Mouse (Mus musculus) heart, postnatal 0 days (tissue): ENCODE data around the gene Pde4a. TPM values are rescaled to one million over a fixed set of nuclear protein-coding genes. Genes with fewer than 3 reads are reported as not detected.
"Not testable (repeated sequence)": the region's sequence is repeated elsewhere in the genome, so short reads cannot be mapped to it uniquely, and the experiment has no call there.

Experiments used
- ATAC-seq: fragments of 200-750 bp; cut with Nextera tagmentation; 2 replicates; pipeline ENCODE4 v1.8.0; 2017; ENCODE audit warnings: low read depth, moderate number of reproducible peaks, moderate library complexity; ENCODE audit not compliant: insufficient read depth
- DNase-seq: peaks from one replicate; pipeline ENCODE4 v3.0.0-alpha.2; 2016; ENCODE audit warnings: low spot score
- H3K27ac ChIP-seq: fragments of 300-500 bp; sonication (generic); 2 replicates; pipeline ENCODE4 v1.5.1; 2014; ENCODE audit warnings: low read depth, mild to moderate bottlenecking
- H3K27me3 ChIP-seq: fragments of 300-500 bp; sonication (generic); 2 replicates; pipeline ENCODE4 v1.6.1; 2014; ENCODE audit warnings: low read length, mixed read lengths; ENCODE audit not compliant: control insufficient read depth, insufficient read depth
- H3K36me3 ChIP-seq: fragments of 300-500 bp; sonication (generic); replicated peaks from 2 replicates; pipeline ENCODE4 v1.6.1; 2014; ENCODE audit warnings: low read length, mixed read lengths; ENCODE audit not compliant: control insufficient read depth, insufficient read depth
- H3K4me1 ChIP-seq: fragments of 300-500 bp; sonication (generic); 2 replicates; pipeline ENCODE4 v1.6.1; 2014; ENCODE audit warnings: antibody characterized with exemption; ENCODE audit not compliant: control insufficient read depth, insufficient read depth
- H3K4me2 ChIP-seq: fragments of 300-500 bp; sonication (generic); 2 replicates; pipeline ENCODE4 v1.6.1; 2014; ENCODE audit warnings: low read depth, mild to moderate bottlenecking, low read length, moderate library complexity
- H3K4me3 ChIP-seq: fragments of 300-500 bp; sonication (generic); 2 replicates; pipeline ENCODE4 v1.5.1; 2014; ENCODE audit warnings: low read depth, low read length
- H3K9ac ChIP-seq: fragments of 300-500 bp; sonication (generic); replicated peaks from 2 replicates; pipeline ENCODE4 v1.6.1; 2014; ENCODE audit warnings: low read depth, low read length, mixed read lengths
- H3K9me3 ChIP-seq: fragments of 300-500 bp; sonication (generic); replicated peaks from 2 replicates; pipeline ENCODE4 v1.6.1; 2016; ENCODE audit warnings: low read length; ENCODE audit not compliant: control insufficient read depth
- CTCF ChIP-seq: IDR thresholded peaks from 2 replicates; pipeline ENCODE4 v1.5.1; 2016; ENCODE audit warnings: antibody characterized with exemption, control low read depth, low read depth
- EP300 ChIP-seq: IDR thresholded peaks from 2 replicates; pipeline ENCODE4 v1.6.1; 2016; ENCODE audit warnings: antibody characterized with exemption, low read depth
- WGBS: fragments of 180-500 bp; shearing (Covaris S2); extraction: QIAGEN DNeasy Blood & Tissue Kit; methylation state at CpG from one replicate; pipeline ENCODE4 v1.1.7; 2014; 5-methylcytosine and 5-hydroxymethylcytosine counted together
- polyA plus RNA-seq: library from polyadenylated mRNA; unstranded; fragments of >200 nt; fragmentation: Nextera tagmentation; extraction: Ambion mirVana; gene quantifications from 2 replicates; pipeline ENCODE4 v1.2.1, GENCODE M21; 2015
- total RNA-seq: library from RNA; depleted of rRNA; stranded (reverse); fragments of >200 nt; gene quantifications from 2 replicates; pipeline ENCODE4 v1.2.3, GENCODE M21; 2014; ENCODE audit warnings: low replicate concordance; rRNA removed

Pde4a gene
- total and polyA plus RNA-seq, 2 experiments from 2014 or later: 14.6 to 17.5 TPM

DNA sequence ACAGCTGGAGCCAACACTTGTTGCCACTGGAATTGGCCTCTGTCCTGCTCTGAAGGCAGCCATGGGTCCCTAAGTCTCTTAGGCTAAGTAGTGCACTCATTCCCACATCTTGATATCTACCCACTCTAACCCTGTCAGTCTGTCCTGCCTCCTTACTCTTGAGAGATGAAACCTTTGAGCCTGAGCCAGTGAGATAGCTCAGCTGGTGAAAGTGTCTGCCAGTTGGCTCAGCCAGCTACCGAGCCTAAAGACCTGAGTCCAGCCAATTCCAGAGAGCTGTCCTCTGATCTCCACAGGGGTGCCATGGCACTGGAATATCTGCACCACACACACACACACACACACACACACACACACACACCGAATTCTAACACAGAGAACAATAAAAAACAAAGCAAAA is 85.0 kb downstream of the Pde4a start:
- Histone ChIP-seq H3K9me3 (no peaks in the 10 kb centered on the region), H3K4me2 (no peak overlapping the region), H3K36me3 (no peaks in the 10 kb centered on the region), H3K4me1 (no peaks in the 10 kb centered on the region), H3K4me3 (no peak overlapping the region), H3K9ac (no peak overlapping the region), H3K27ac (no peak overlapping the region), H3K27me3 (peaks cover 58% of the 10 kb centered on the region)
- DNase-seq (no peak), ATAC-seq (no peak)
- no peak for TF ChIP-seq CTCF
- TF ChIP-seq EP300: no peak
- WGBS: 48% methylated on average over 2 of the region's 2 CpGs

- Histone ChIP-seq H3K9ac (no peak overlapping the region), H3K4me3 (no peak overlapping the region), H3K4me2 (no peak overlapping the region), H3K4me1 (no peaks in the 10 kb centered on the region), H3K27ac (no peak overlapping the region), H3K36me3 (no peaks in the 10 kb centered on the region), H3K9me3 (no peaks in the 10 kb centered on the region), H3K27me3 (peaks cover 51% of the 10 kb centered on the region)
- ATAC-seq (no peak), DNase-seq (no peak)
- 64% methylated on average over 13 of the region's 13 CpGs for WGBS
- TF ChIP-seq CTCF (no peak), EP300 (no peak)
Observed at GRCm38 (mm10) chr9:21251116-21251735, 85.7 kb downstream of the Pde4a start.

DNA sequence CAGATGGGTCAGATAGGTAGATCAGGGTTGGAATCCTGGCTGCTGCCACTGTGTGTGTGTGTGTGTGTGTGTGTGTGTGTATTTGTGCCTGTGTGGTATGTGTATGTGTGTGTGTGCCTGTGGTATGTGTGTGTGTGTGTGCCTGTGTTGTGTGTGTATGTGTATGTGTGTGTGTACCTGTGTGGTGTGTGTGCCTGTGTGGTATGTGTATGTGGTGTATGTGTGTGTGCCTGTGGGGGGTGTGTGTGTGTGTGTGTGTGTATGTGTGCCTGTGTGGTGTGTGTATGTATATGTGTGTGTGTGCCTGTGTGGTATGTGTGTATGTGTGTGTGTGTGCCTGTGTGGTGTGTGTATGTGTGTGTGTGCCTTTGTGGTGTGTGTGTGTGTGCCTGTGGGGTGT is 89.2 kb downstream of the Pde4a start:
- no peaks in the 10 kb centered on the region for H3K36me3 ChIP-seq
- peaks cover 21% of the 10 kb centered on the region for H3K27me3 ChIP-seq
- H3K4me3 ChIP-seq: no peak overlapping the region
- no peak for TF ChIP-seq EP300
- ATAC-seq (no peak), DNase-seq (no peak)
- H3K4me2 ChIP-seq: no peak overlapping the region
- H3K9me3 ChIP-seq: no peaks in the 10 kb centered on the region
- no peak overlapping the region for H3K9ac ChIP-seq
- no peaks in the 10 kb centered on the region for H3K4me1 ChIP-seq
- H3K27ac ChIP-seq: no peak overlapping the region

- ATAC-seq, H3K4me2 ChIP-seq, H3K27me3 ChIP-seq, H3K4me1 ChIP-seq, H3K9me3 ChIP-seq, DNase-seq, H3K27ac ChIP-seq, H3K36me3 ChIP-seq, H3K4me3 ChIP-seq, H3K9ac ChIP-seq: not testable (repeated sequence)
- WGBS: 68% methylated on average over 4 of the region's 4 CpGs
Observed at GRCm38 (mm10) chr9:21256349-21256748, 90.8 kb downstream of the Pde4a start.

DNA sequence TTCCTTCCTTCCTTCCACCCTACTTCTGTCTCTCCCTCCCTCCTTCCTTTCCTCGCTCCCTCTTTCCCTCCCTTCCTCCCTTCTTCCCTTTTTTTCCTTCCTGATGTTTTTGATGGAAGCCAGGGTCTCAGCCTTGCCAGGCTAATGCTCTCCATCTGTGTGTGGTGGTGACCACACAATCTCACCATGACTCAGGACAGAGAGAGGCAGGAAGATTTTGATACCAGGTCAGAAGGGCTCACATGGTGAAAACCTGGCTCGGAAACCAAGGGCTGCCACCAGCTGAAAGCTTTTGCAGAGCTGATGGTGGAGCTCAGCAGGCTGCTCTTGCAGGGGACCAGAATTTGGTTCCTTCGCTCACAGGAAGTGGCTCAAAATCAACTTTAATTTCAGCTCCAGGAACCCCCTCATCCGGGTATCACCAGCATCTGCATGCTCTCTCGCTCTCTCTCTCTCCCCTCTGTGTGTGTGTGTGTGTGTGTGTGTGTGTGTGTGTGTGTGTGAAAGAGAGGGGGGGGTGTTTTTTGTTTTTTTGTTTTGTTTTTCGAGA is 95.1 kb downstream of the Pde4a start:
- Histone ChIP-seq H3K9me3 (no peaks in the 10 kb centered on the region), H3K27me3 (no peaks in the 10 kb centered on the region), H3K4me2 (no peak overlapping the region), H3K9ac (no peak overlapping the region), H3K27ac (no peak overlapping the region), H3K4me1 (peaks cover 5% of the 10 kb centered on the region; the same call in 1 of the 2 replicates), H3K36me3 (no peaks in the 10 kb centered on the region), H3K4me3 (no peak overlapping the region)
- 75% methylated on average over 6 of the region's 6 CpGs for WGBS
- no peak for TF ChIP-seq CTCF
- TF ChIP-seq EP300: no peak
- ATAC-seq (no peak), DNase-seq (no peak)

GRCm38 (mm10) chr9:21261831-21262230 is 96.3 kb downstream of the Pde4a start:
- no peak for TF ChIP-seq EP300
- no peak for TF ChIP-seq CTCF
- H3K4me1 ChIP-seq: peaks cover 18% of the 10 kb centered on the region
- H3K4me3 ChIP-seq: no peak overlapping the region
- H3K27ac ChIP-seq: no peak overlapping the region
- no peak for DNase-seq
- H3K36me3 ChIP-seq: peaks cover 2% of the 10 kb centered on the region; the same call in 1 of the 2 replicates
- H3K27me3 ChIP-seq: no peaks in the 10 kb centered on the region
- no peak for ATAC-seq
- H3K9ac ChIP-seq: no peak overlapping the region
- H3K9me3 ChIP-seq: no peaks in the 10 kb centered on the region
- 59% methylated on average over 2 of the region's 2 CpGs for WGBS
- H3K4me2 ChIP-seq: no peak overlapping the region

Other genes with a start within 250 kb of the Pde4a start
- gene Dnmt1, start 205.8 kb upstream of the Pde4a start, total RNA-seq: 27.4 and 56.9 TPM in 2 replicates
- gene Dnmt1, start 205.8 kb upstream of the Pde4a start, polyA plus RNA-seq: 15.4 and 16.1 TPM in 2 replicates
- 6.9 and 7.4 TPM in 2 replicates for gene S1pr2, start 188.9 kb upstream of the Pde4a start, total RNA-seq
- 8.5 and 8.6 TPM in 2 replicates for gene S1pr2, start 188.9 kb upstream of the Pde4a start, polyA plus RNA-seq
- 239 and 285 TPM in 2 replicates for gene Mrpl4, start 163.0 kb upstream of the Pde4a start, total RNA-seq
- 193 and 195 TPM in 2 replicates for gene Mrpl4, start 163.0 kb upstream of the Pde4a start, polyA plus RNA-seq
- 16.2 and 19.1 TPM in 2 replicates for gene Icam1, start 149.7 kb upstream of the Pde4a start, total RNA-seq
- gene Icam1, start 149.7 kb upstream of the Pde4a start, polyA plus RNA-seq: 9.0 and 10.6 TPM in 2 replicates
- 2.4 TPM in 1 of 2 replicates, not detected in the other for gene Icam4, start 136.3 kb upstream of the Pde4a start, total RNA-seq
- 1.3 and 1.6 TPM in 2 replicates for gene Icam4, start 136.3 kb upstream of the Pde4a start, polyA plus RNA-seq
- not detected in 2 replicates for gene Icam5, start 133.6 kb upstream of the Pde4a start, total RNA-seq
- gene Icam5, start 133.6 kb upstream of the Pde4a start, polyA plus RNA-seq: 0.04 TPM in 1 of 2 replicates, not detected in the other
- not detected in 2 replicates for gene Zglp1, start 98.6 kb upstream of the Pde4a start, total RNA-seq
- 0.30 TPM in 1 of 2 replicates, not detected in the other for gene Zglp1, start 98.6 kb upstream of the Pde4a start, polyA plus RNA-seq
- gene Gm49373, start 92.6 kb upstream of the Pde4a start, total RNA-seq: 0.23 TPM in 1 of 2 replicates, not detected in the other
- 0.12 and 0.18 TPM in 2 replicates for gene Gm49373, start 92.6 kb upstream of the Pde4a start, polyA plus RNA-seq
- 63.8 and 79.5 TPM in 2 replicates for gene Fdx1l, start 92.1 kb upstream of the Pde4a start, total RNA-seq
- 51.1 and 51.6 TPM in 2 replicates for gene Fdx1l, start 92.1 kb upstream of the Pde4a start, polyA plus RNA-seq
- 0.66 and 1.6 TPM in 2 replicates for gene Gm38431, start 73.7 kb upstream of the Pde4a start, total RNA-seq
- 0.34 TPM in 2 replicates for gene Gm38431, start 73.7 kb upstream of the Pde4a start, polyA plus RNA-seq
- gene Raver1, start 73.7 kb upstream of the Pde4a start, total RNA-seq: 40.8 and 48.3 TPM in 2 replicates
- gene Raver1, start 73.7 kb upstream of the Pde4a start, polyA plus RNA-seq: 15.5 and 15.9 TPM in 2 replicates
- 16.7 and 17.9 TPM in 2 replicates for gene Tyk2, start 34.5 kb upstream of the Pde4a start, total RNA-seq
- 7.7 and 8.3 TPM in 2 replicates for gene Tyk2, start 34.5 kb upstream of the Pde4a start, polyA plus RNA-seq
- 32.9 and 50.1 TPM in 2 replicates for gene Cdc37, start 15.7 kb upstream of the Pde4a start, total RNA-seq
- gene Cdc37, start 15.7 kb upstream of the Pde4a start, polyA plus RNA-seq: 176 and 183 TPM in 2 replicates
- 67.9 and 79.0 TPM in 2 replicates for gene Keap1, start 73.6 kb downstream of the Pde4a start, total RNA-seq
- gene Keap1, start 73.6 kb downstream of the Pde4a start, polyA plus RNA-seq: 42.7 and 45.7 TPM in 2 replicates
- gene S1pr5, start 82.7 kb downstream of the Pde4a start, total RNA-seq: not detected in 2 replicates
- 0.10 and 0.15 TPM in 2 replicates for gene S1pr5, start 82.7 kb downstream of the Pde4a start, polyA plus RNA-seq
- 41.2 and 67.4 TPM in 2 replicates for gene Atg4d, start 99.6 kb downstream of the Pde4a start, total RNA-seq
- gene Atg4d, start 99.6 kb downstream of the Pde4a start, polyA plus RNA-seq: 53.6 and 56.1 TPM in 2 replicates
- 7.0 and 16.3 TPM in 2 replicates for gene Kri1, start 122.3 kb downstream of the Pde4a start, total RNA-seq
- 5.9 and 9.1 TPM in 2 replicates for gene Kri1, start 122.3 kb downstream of the Pde4a start, polyA plus RNA-seq
- 67.4 and 103 TPM in 2 replicates for gene Cdkn2d, start 125.7 kb downstream of the Pde4a start, total RNA-seq
- 65.8 and 67.5 TPM in 2 replicates for gene Cdkn2d, start 125.7 kb downstream of the Pde4a start, polyA plus RNA-seq
- gene Ap1m2, start 146.6 kb downstream of the Pde4a start, total RNA-seq: 0.46 and 0.57 TPM in 2 replicates
- gene Ap1m2, start 146.6 kb downstream of the Pde4a start, polyA plus RNA-seq: 0.15 TPM in 1 of 2 replicates, not detected in the other
- 44.0 and 84.8 TPM in 2 replicates for gene Slc44a2, start 155.0 kb downstream of the Pde4a start, total RNA-seq
- gene Slc44a2, start 155.0 kb downstream of the Pde4a start, polyA plus RNA-seq: 45.0 and 46.5 TPM in 2 replicates
- 34.7 and 37.3 TPM in 2 replicates for gene Ilf3, start 202.2 kb downstream of the Pde4a start, total RNA-seq
- gene Ilf3, start 202.2 kb downstream of the Pde4a start, polyA plus RNA-seq: 53.6 and 58.4 TPM in 2 replicates
- gene Qtrt1, start 246.1 kb downstream of the Pde4a start, total RNA-seq: 34.3 and 39.7 TPM in 2 replicates
- 15.5 and 15.6 TPM in 2 replicates for gene Qtrt1, start 246.1 kb downstream of the Pde4a start, polyA plus RNA-seq